Mouse (Mus musculus): Measurements from ENCODE around the gene Elk3.

DNA sequence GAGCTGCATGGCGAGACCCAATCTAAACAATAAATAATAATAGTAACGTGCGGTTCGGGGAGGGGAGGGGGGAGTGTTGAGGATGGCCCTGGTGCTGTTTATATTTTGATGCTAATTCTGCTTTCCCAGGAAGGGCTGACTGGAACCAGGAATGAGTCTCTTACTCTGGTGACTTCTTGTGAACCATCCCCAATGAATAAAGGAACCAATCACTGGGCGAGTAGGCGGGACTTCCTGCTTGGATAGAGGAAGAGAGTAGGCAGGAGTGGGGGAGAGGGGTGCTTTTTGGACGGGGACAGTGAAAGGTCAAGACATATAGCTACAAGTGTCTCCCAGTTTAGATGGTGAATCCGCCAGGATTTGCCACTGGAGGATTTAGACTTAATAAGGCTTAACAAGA, 32.6 kb downstream of the Elk3 start:
- TF ChIP-seq CTCF (IDR thresholded peaks at IDR 0.05) = no peak
- no peak for TF ChIP-seq EP300 (IDR thresholded peaks at IDR 0.05; ENCODE audit: insufficient read depth, low read depth, low read length)
